Comparison of ENCODE assay signal across 37 mouse cellular contexts in genomic region chr4:139661897-139662296, GRCm38 (mm10). TPM values are rescaled to one million over a fixed set of nuclear protein-coding genes. Genes with fewer than 3 reads are reported as not detected.
"Had no signal": no experiment of that assay in that cellular context is flagged by ENCODE, and none has a peak within 500 bp of the region (broad histone marks: within the 10 kb centered on the region; RNA-seq: fewer than 3 reads in every experiment).

No protein-coding gene starts in this region.

- DNase-seq: gastrocnemius, postnatal 14 days; heart, adult 18-20 months; heart, postnatal 10 days; heart, postnatal 4 days; kidney, adult 18-20 months; kidney, adult 8-10 months; kidney, postnatal 10 days; kidney, postnatal 25 days; kidney, postnatal 4 days; liver; liver, embryonic 13.5 days had no signal

- H3K27ac ChIP-seq: heart, embryonic 10.5 days; hindbrain, embryonic 10.5 days; hindbrain, embryonic 13.5 days; hindbrain, embryonic 15.5 days; intestine, embryonic 15.5 days; layer of hippocampus, adult 2 months; left cerebral cortex, adult 2 months; limb, embryonic 10.5 days; limb, embryonic 12.5 days; liver, embryonic 13.5 days; liver, embryonic 15.5 days had no signal

- H3K4me2 ChIP-seq: heart, embryonic 12.5 days; hindbrain, embryonic 13.5 days; hindbrain, embryonic 15.5 days; intestine, embryonic 15.5 days; limb, embryonic 12.5 days; liver, embryonic 11.5 days; liver, embryonic 13.5 days; liver, embryonic 15.5 days had no signal

- H3K9me3 ChIP-seq: heart, embryonic 10.5 days; hindbrain, embryonic 13.5 days; hindbrain, embryonic 15.5 days; intestine, embryonic 15.5 days; limb, embryonic 10.5 days; liver, embryonic 13.5 days; liver, embryonic 15.5 days had no signal

- H3K4me1 ChIP-seq: heart, embryonic 10.5 days; heart, embryonic 12.5 days; hindbrain, embryonic 10.5 days; hindbrain, embryonic 13.5 days; hindbrain, embryonic 15.5 days; intestine, embryonic 15.5 days; limb, embryonic 10.5 days; limb, embryonic 12.5 days; liver, embryonic 13.5 days; liver, embryonic 15.5 days had no signal

- ATAC-seq: inflammation-experienced regulatory T-cells, adult 6 months; intestine, embryonic 15.5 days; intestine, postnatal 0 days had no signal

- H3K36me3 ChIP-seq: heart, embryonic 10.5 days; heart, embryonic 12.5 days; hindbrain, embryonic 10.5 days; hindbrain, embryonic 13.5 days; hindbrain, embryonic 15.5 days; intestine, embryonic 15.5 days; limb, embryonic 10.5 days; limb, embryonic 12.5 days; liver, embryonic 13.5 days; liver, embryonic 15.5 days had no signal

- H3K9ac ChIP-seq: heart, embryonic 12.5 days; hindbrain, embryonic 13.5 days; hindbrain, embryonic 15.5 days; intestine, embryonic 15.5 days; limb, embryonic 12.5 days; liver, embryonic 13.5 days; liver, embryonic 15.5 days had no signal

- H3K4me3 ChIP-seq: heart, embryonic 10.5 days; heart, embryonic 12.5 days; hindbrain, embryonic 10.5 days; hindbrain, embryonic 13.5 days; hindbrain, embryonic 15.5 days; intestine, embryonic 15.5 days; layer of hippocampus, adult 2 months; left cerebral cortex, adult 2 months; limb, embryonic 10.5 days; limb, embryonic 12.5 days; liver, embryonic 13.5 days; liver, embryonic 15.5 days had no signal

- H3K27me3 ChIP-seq: hindbrain, embryonic 15.5 days; intestine, embryonic 15.5 days; liver, embryonic 13.5 days; liver, embryonic 15.5 days had no signal

RNA-seq across cellular contexts. Expression of gene Tas1r2, which starts 8.6 kb away (rescaled TPM):
- total RNA-seq: gastrocnemius, adult 8-10 months; gastrocnemius, postnatal 14 days; gastrocnemius, postnatal 4 days; granulocyte monocyte progenitor cell, adult 5-6 weeks; heart, adult 18-20 months; heart, adult 8-10 months; heart, postnatal 10 days; heart, postnatal 25 days; heart, postnatal 4 days; layer of hippocampus, adult 2 months; layer of hippocampus, postnatal 10 days; layer of hippocampus, postnatal 25 days; left cerebral cortex, adult 2 months; left cerebral cortex, postnatal 14 days had no signal
- polyA plus RNA-seq: heart, embryonic 10.5 days; heart, embryonic 14.5 days; heart, embryonic 16.5 days; hindbrain, embryonic 10.5 days; hindbrain, embryonic 13.5 days; hindbrain, embryonic 15.5 days; inflammation-experienced regulatory T-cells, adult 6 months; intestine, embryonic 15.5 days; intestine, postnatal 0 days; kidney, embryonic 14.5 days; kidney, embryonic 16.5 days; limb, embryonic 10.5 days; limb, embryonic 12.5 days; liver, embryonic 11.5 days; liver, embryonic 13.5 days; liver, embryonic 15.5 days had no signal

RNA-seq across cellular contexts. Expression of gene Gm21969, which starts 58.9 kb away (rescaled TPM):
- total RNA-seq: gastrocnemius, adult 8-10 months; gastrocnemius, postnatal 14 days; gastrocnemius, postnatal 4 days; granulocyte monocyte progenitor cell, adult 5-6 weeks; heart, adult 18-20 months; heart, adult 8-10 months; heart, postnatal 10 days; heart, postnatal 25 days; heart, postnatal 4 days; layer of hippocampus, adult 2 months; layer of hippocampus, postnatal 10 days; layer of hippocampus, postnatal 25 days; left cerebral cortex, adult 2 months; left cerebral cortex, postnatal 14 days had no signal
- polyA plus RNA-seq: heart, embryonic 10.5 days; heart, embryonic 12.5 days; heart, embryonic 14.5 days; heart, embryonic 16.5 days; hindbrain, embryonic 10.5 days; hindbrain, embryonic 13.5 days; hindbrain, embryonic 15.5 days; inflammation-experienced regulatory T-cells, adult 6 months; intestine, embryonic 15.5 days; intestine, postnatal 0 days; kidney, embryonic 14.5 days; kidney, embryonic 16.5 days; limb, embryonic 10.5 days; limb, embryonic 12.5 days; liver, embryonic 11.5 days; liver, embryonic 13.5 days; liver, embryonic 15.5 days had no signal
